Comparison of ENCODE assay signal across 10 mouse cellular contexts in genomic region chr9:47739276-47739675, GRCm38 (mm10).
DNase-seq lines count a peak whose midpoint lies in the region; ATAC-seq and TF ChIP-seq lines count a peak whose summit lies in the region.
"Had no signal": no experiment of that assay in that cellular context is flagged by ENCODE, and none has a peak within 500 bp of the region (broad histone marks: within the 10 kb centered on the region; RNA-seq: fewer than 3 reads in every experiment).

No protein-coding gene starts in this region.

- H3K4me1 ChIP-seq in embryonic facial prominence, embryonic 11.5 days (ENCODE audit: control insufficient read depth, insufficient read depth, low read length): no peaks in the 10 kb centered on the region
- H3K4me1 ChIP-seq in embryonic facial prominence, embryonic 10.5 days: peaks cover 42% of the 10 kb centered on the region
- peaks cover 34% of the 10 kb centered on the region for H3K4me1 ChIP-seq in hindbrain, embryonic 15.5 days (replicated peaks)

- no peaks in the 10 kb centered on the region for H3K27me3 ChIP-seq in embryonic facial prominence, embryonic 11.5 days (ENCODE audit: control insufficient read depth, insufficient read depth, low read length)
- H3K27me3 ChIP-seq in embryonic facial prominence, embryonic 10.5 days (replicated peaks; ENCODE audit: low read depth, poor library complexity, severe bottlenecking): no peaks in the 10 kb centered on the region
- no peaks in the 10 kb centered on the region for H3K27me3 ChIP-seq in hindbrain, embryonic 15.5 days

- ATAC-seq in embryonic facial prominence, embryonic 11.5 days (replicated peaks; ENCODE audit: insufficient number of reproducible peaks, low FRiP score, low TSS enrichment, low read depth): no peak
- ATAC-seq in hindbrain, embryonic 15.5 days (ENCODE audit: low FRiP score, low read depth): 0 out of 2 replicates have a peak, but pooled peaks have one; percentile 65

- peak; percentile 11 for DNase-seq in embryonic facial prominence, embryonic 11.5 days (ENCODE audit: low spot score)
- no peak for DNase-seq in embryonic facial prominence, embryonic 10.5 days (ENCODE audit: low spot score)
- DNase-seq in brain, embryonic 14.5 days (ENCODE audit: low read depth): peak; percentile 83
- DNase-seq in naive thymus-derived CD4-positive, alpha-beta T cell, adult 2 months (ENCODE audit: low read depth): peak; percentile 43
- no peak for DNase-seq in kidney, postnatal 25 days
- no peak for DNase-seq in urinary bladder, adult 2 months (ENCODE audit: low spot score)
- DNase-seq in adrenal gland, postnatal 36 days: no peak
- DNase-seq: lung, postnatal 4 days had no signal

- H3K27ac ChIP-seq in embryonic facial prominence, embryonic 11.5 days (replicated peaks; ENCODE audit: low read depth, low read length): no peak overlapping the region
- no peak overlapping the region for H3K27ac ChIP-seq in embryonic facial prominence, embryonic 10.5 days (replicated peaks)
- peak overlapping the region; percentile 60 for H3K27ac ChIP-seq in hindbrain, embryonic 15.5 days (replicated peaks)
- H3K27ac ChIP-seq: limb, embryonic 10.5 days had no signal

- no peak overlapping the region for H3K9ac ChIP-seq in embryonic facial prominence, embryonic 11.5 days (replicated peaks; ENCODE audit: low read length)
- H3K9ac ChIP-seq in hindbrain, embryonic 15.5 days: no peak overlapping the region; the same call in 1 of the 2 replicates

- H3K4me3 ChIP-seq in embryonic facial prominence, embryonic 11.5 days (ENCODE audit: low read depth, low read length): no peak overlapping the region
- H3K4me3 ChIP-seq in embryonic facial prominence, embryonic 10.5 days: no peak overlapping the region
- no peak overlapping the region for H3K4me3 ChIP-seq in hindbrain, embryonic 15.5 days
- H3K4me3 ChIP-seq: limb, embryonic 10.5 days had no signal

- H3K4me2 ChIP-seq in embryonic facial prominence, embryonic 11.5 days (ENCODE audit: low read depth, low read length): no peak overlapping the region
- H3K4me2 ChIP-seq in hindbrain, embryonic 15.5 days: 0 out of 2 replicates have a peak overlapping the region, but pooled peaks have one; percentile 6

- WGBS in embryonic facial prominence, embryonic 11.5 days: 15% methylated on average over 7 of the region's 7 CpGs
- WGBS in embryonic facial prominence, embryonic 10.5 days: 19% methylated on average over 7 of the region's 7 CpGs
- WGBS in hindbrain, embryonic 15.5 days: 11% methylated on average over 7 of the region's 7 CpGs

- TF ChIP-seq POLR2A in brain, embryonic 14.5 days (IDR thresholded peaks at IDR 0.05; ENCODE audit: borderline replicate concordance, extremely low read depth, insufficient read depth, insufficient read length, poor library complexity, severe bottlenecking): no peak

- no peaks in the 10 kb centered on the region for H3K36me3 ChIP-seq in embryonic facial prominence, embryonic 11.5 days (replicated peaks; ENCODE audit: control insufficient read depth, insufficient read depth, low read depth, low read length)
- H3K36me3 ChIP-seq in embryonic facial prominence, embryonic 10.5 days (replicated peaks): no peaks in the 10 kb centered on the region
- no peaks in the 10 kb centered on the region for H3K36me3 ChIP-seq in hindbrain, embryonic 15.5 days
- H3K36me3 ChIP-seq: limb, embryonic 10.5 days had no signal

- no peaks in the 10 kb centered on the region for H3K9me3 ChIP-seq in embryonic facial prominence, embryonic 11.5 days (replicated peaks; ENCODE audit: control insufficient read depth, low read length)
- H3K9me3 ChIP-seq in embryonic facial prominence, embryonic 10.5 days: no peaks in the 10 kb centered on the region
- no peaks in the 10 kb centered on the region for H3K9me3 ChIP-seq in hindbrain, embryonic 15.5 days
- H3K9me3 ChIP-seq: limb, embryonic 10.5 days had no signal

- no peak for TF ChIP-seq CTCF in brain, embryonic 14.5 days (IDR thresholded peaks at IDR 0.05; ENCODE audit: borderline replicate concordance, extremely low read depth, insufficient read depth, insufficient read length)

Comparison
In these comparisons a context has a peak if more than half of its experiments do, and no peak if none do; other contexts are left out.
1. DNase-seq: peak in embryonic facial prominence, embryonic 11.5 days (single experiment), brain, embryonic 14.5 days (single experiment) and naive thymus-derived CD4-positive, alpha-beta T cell, adult 2 months (single experiment); none in embryonic facial prominence, embryonic 10.5 days (single experiment), kidney, postnatal 25 days (0 of 2), urinary bladder, adult 2 months (single experiment) and adrenal gland, postnatal 36 days (0 of 2).